In genomic region chr5:141754278-141754677, GRCm38 (mm10) we compare ENCODE assay signal across 8 mouse cellular contexts.
DNase-seq lines count a peak whose midpoint lies in the region; ATAC-seq and TF ChIP-seq lines count a peak whose summit lies in the region.

No protein-coding gene starts in this region.

- H3K27me3 ChIP-seq in heart, embryonic 12.5 days (replicated peaks), result no peaks in the 10 kb centered on the region
- H3K27me3 ChIP-seq in hindbrain, embryonic 16.5 days (replicated peaks; ENCODE audit: control insufficient read depth, insufficient read depth, low read length), result no peaks in the 10 kb centered on the region

- H3K9ac ChIP-seq in heart, embryonic 12.5 days, result no peak overlapping the region
- H3K9ac ChIP-seq in hindbrain, embryonic 16.5 days (ENCODE audit: low read depth, low read length), result no peak overlapping the region

- no peak overlapping the region for H3K4me2 ChIP-seq in heart, embryonic 12.5 days
- H3K4me2 ChIP-seq in hindbrain, embryonic 16.5 days (ENCODE audit: low read length), result no peak overlapping the region; the same call in 1 of the 2 replicates

- ATAC-seq in heart, embryonic 12.5 days (ENCODE audit: insufficient number of reproducible peaks, low FRiP score), result no peak
- ATAC-seq in hindbrain, embryonic 16.5 days, result peak; percentile 76
- ATAC-seq in megakaryocyte progenitor cell, adult 5-6 weeks (replicated peaks; ENCODE audit: poor library complexity), result peak; percentile 88

- no peak for TF ChIP-seq POLR2A in brain, embryonic 14.5 days (IDR thresholded peaks at IDR 0.05; ENCODE audit: borderline replicate concordance, extremely low read depth, insufficient read depth, insufficient read length, poor library complexity, severe bottlenecking)

- 44% methylated on average over 7 of the region's 7 CpGs for WGBS in heart, embryonic 12.5 days
- 15% methylated on average over 7 of the region's 7 CpGs for WGBS in hindbrain, embryonic 16.5 days

- peak; percentile 91 for DNase-seq in heart, adult 11 months
- peak; percentile 86 for DNase-seq in brain, embryonic 14.5 days (ENCODE audit: low read depth)
- no peak for DNase-seq in ovary, postnatal 36 days (ENCODE audit: low spot score)
- no peak for DNase-seq in adrenal gland, postnatal 25 days
- DNase-seq in adrenal gland, postnatal 10 days, result no peak

- no peak for TF ChIP-seq CTCF in brain, embryonic 14.5 days (IDR thresholded peaks at IDR 0.05; ENCODE audit: borderline replicate concordance, extremely low read depth, insufficient read depth, insufficient read length)

- no peak overlapping the region for H3K4me3 ChIP-seq in heart, embryonic 12.5 days
- no peak overlapping the region for H3K4me3 ChIP-seq in hindbrain, embryonic 16.5 days (ENCODE audit: low read length)

- no peak overlapping the region for H3K27ac ChIP-seq in heart, embryonic 12.5 days (ENCODE audit: poor library complexity, severe bottlenecking)
- no peak overlapping the region for H3K27ac ChIP-seq in hindbrain, embryonic 16.5 days (ENCODE audit: low read depth, low read length)

- peaks cover 24% of the 10 kb centered on the region for H3K4me1 ChIP-seq in heart, embryonic 12.5 days (replicated peaks)
- peaks cover 5% of the 10 kb centered on the region; the same call in 1 of the 2 replicates for H3K4me1 ChIP-seq in hindbrain, embryonic 16.5 days (ENCODE audit: control insufficient read depth, insufficient read depth, low read depth, low read length)

- no peaks in the 10 kb centered on the region for H3K36me3 ChIP-seq in heart, embryonic 12.5 days
- H3K36me3 ChIP-seq in hindbrain, embryonic 16.5 days (ENCODE audit: control insufficient read depth, insufficient read depth, low read length), result no peaks in the 10 kb centered on the region

- H3K9me3 ChIP-seq in heart, embryonic 12.5 days (replicated peaks), result 0 out of 2 replicates have a peak, but pooled peaks cover 3% of the 10 kb centered on the region
- no peaks in the 10 kb centered on the region for H3K9me3 ChIP-seq in hindbrain, embryonic 16.5 days (ENCODE audit: control insufficient read depth, low read length)

Comparison
In these comparisons a context has a peak if more than half of its experiments do, and no peak if none do; other contexts are left out.
1. DNase-seq: peak in heart, adult 11 months (single experiment) and brain, embryonic 14.5 days (single experiment); none in ovary, postnatal 36 days (single experiment), adrenal gland, postnatal 25 days (single experiment) and adrenal gland, postnatal 10 days (single experiment).